Mouse (Mus musculus) left cerebral cortex, postnatal 36 days (tissue): ENCODE measurements around the gene Prmt7. TPM values are rescaled to one million over a fixed set of nuclear protein-coding genes. Genes with fewer than 3 reads are reported as not detected.

ENCODE experiments used
- DNase-seq, 2 experiments: peaks; one replicate each; pipeline ENCODE4 v3.0.0; 2021 to 2022; ENCODE audit warnings: low spot score in 2 of 2, mixed read lengths in 1 of 2
- intact Hi-C: fragments of 180-260 bp; cut with DNase I; formaldehyde crosslinking; loops from one replicate; pipeline ENCODE4 v1.15.1; 2025
- total RNA-seq, 2 experiments: library from RNA; stranded (reverse); gene quantifications; 2 replicates each; pipeline ENCODE4 v1.2.3; 2021

The Prmt7 gene
- total RNA-seq, 2 experiments from 2014 or later: 35.3 to 41.3 TPM

- intact Hi-C loops: no loop called here
- DNase-seq: no peak
Measured at GRCm38 (mm10) chr8:106276709-106277317, 66.1 kb downstream of the Prmt7 start.

GRCm38 (mm10) chr8:106278367-106279042 lies 67.8 kb downstream of the Prmt7 start:
- intact Hi-C loops: no loop called here
- no peak for DNase-seq

- DNase-seq: no peak
- intact Hi-C loops: no loop called here
Measured at GRCm38 (mm10) chr8:106280154-106280553, 69.4 kb downstream of the Prmt7 start.

GRCm38 (mm10) chr8:106280844-106281243 lies 70.1 kb downstream of the Prmt7 start:
- intact Hi-C loops: no loop called here
- no peak for DNase-seq

GRCm38 (mm10) chr8:106287445-106287844 lies 76.7 kb downstream of the Prmt7 start:
- intact Hi-C loops: no loop called here

GRCm38 (mm10) chr8:106288732-106289131 lies 78.0 kb downstream of the Prmt7 start:
- DNase-seq: no peak
- intact Hi-C loops: no loop called here

More at GRCm38 (mm10) chr8:106287445-106287844, 76.7 kb downstream of the Prmt7 start:
- no peak for DNase-seq

- intact Hi-C loops: no loop called here
- peak in 1 of 2 experiments; percentile 18 for DNase-seq
Measured at GRCm38 (mm10) chr8:106289464-106289863, 78.7 kb downstream of the Prmt7 start.

- no peak for DNase-seq
- intact Hi-C loops: no loop called here
Measured at GRCm38 (mm10) chr8:106292484-106293396, 82.0 kb downstream of the Prmt7 start.

GRCm38 (mm10) chr8:106298261-106298660 lies 87.5 kb downstream of the Prmt7 start:
- DNase-seq: no peak
- intact Hi-C loops: no loop called here

GRCm38 (mm10) chr8:106298846-106299245 lies 88.1 kb downstream of the Prmt7 start:
- no peak for DNase-seq
- intact Hi-C loops: no loop called here

- DNase-seq: no peak
- intact Hi-C loops: loop anchor here (5.0 kb wide), 1 partner anchor 38 kb away; the partner anchor contains the start of gene Smpd3
Measured at GRCm38 (mm10) chr8:106299686-106300085, 89.0 kb downstream of the Prmt7 start.

- intact Hi-C loops: loop anchor here (5.0 kb wide), 1 partner anchor 36 kb away; the partner anchor contains the start of gene Smpd3
- peak; percentile 49 to 60 for DNase-seq
Measured at GRCm38 (mm10) chr8:106300739-106301715, 90.3 kb downstream of the Prmt7 start.

Other genes starting within 250 kb of the Prmt7 start
- 10 to 100 TPM; 18.6 to 20.0 TPM for gene Slc12a4, start 244.8 kb upstream of the Prmt7 start, total RNA-seq
- gene Dpep3, start 231.5 kb upstream of the Prmt7 start, total RNA-seq: not detected
- gene Dus2, start 219.6 kb upstream of the Prmt7 start, total RNA-seq: 10 to 100 TPM; 16.4 to 19.3 TPM
- gene Dpep2nb, start 205.0 kb upstream of the Prmt7 start, total RNA-seq: under 1 TPM; 0.30 to 0.36 TPM
- 10 to 100 TPM; 14.0 to 16.3 TPM for gene Ddx28, start 199.1 kb upstream of the Prmt7 start, total RNA-seq
- gene Nfatc3, start 152.1 kb upstream of the Prmt7 start, total RNA-seq: 10 to 100 TPM; 10.7 to 13.3 TPM
- under 1 TPM; 0.30 to 0.36 TPM for gene Esrp2, start 74.0 kb upstream of the Prmt7 start, total RNA-seq
- gene Pla2g15, start 60.5 kb upstream of the Prmt7 start, total RNA-seq: 10 to 100 TPM; 25.9 to 26.3 TPM
- 10 to 100 TPM; 24.0 to 28.7 TPM for gene Slc7a6, start 42.1 kb upstream of the Prmt7 start, total RNA-seq
- 10 to 100 TPM; 26.1 to 29.4 TPM for gene Slc7a6os, start within 50 bp of the Prmt7 start, total RNA-seq
- gene Smpd3, start 127.1 kb downstream of the Prmt7 start, total RNA-seq: 10 to 100 TPM; 59.2 to 69.9 TPM
- 10 to 100 TPM; 11.1 to 11.7 TPM for gene Zfp90, start 204.4 kb downstream of the Prmt7 start, total RNA-seq